Mouse (Mus musculus): ENCODE results near the gene Nup133.
"Not testable (repeated sequence)": the region's sequence is repeated elsewhere in the genome, so short reads cannot be mapped to it uniquely, and the experiment has no call there.

Gene Nup133

GRCm38 (mm10) chr8:123948942-123949685, at the start of gene Nup133:
Gene Nup133 (minus strand): TSS chr8:123949265.
- in situ Hi-C loops (cut with MboI, MseI) = no loop called here

- in situ Hi-C loops (cut with MboI, MseI) = no loop called here
These were observed 44.9 kb upstream of the Nup133 start for GRCm38 (mm10) chr8:123993997-123994396.

- in situ Hi-C loops (cut with MboI, MseI) = no loop called here
These were observed 44.5 kb upstream of the Nup133 start for GRCm38 (mm10) chr8:123993597-123993996.

- in situ Hi-C loops (cut with MboI, MseI) = no loop called here
These were observed 43.5 kb upstream of the Nup133 start for GRCm38 (mm10) chr8:123992587-123992986.

- in situ Hi-C loops (cut with MboI, MseI) = no loop called here
These were observed 41.4 kb upstream of the Nup133 start for GRCm38 (mm10) chr8:123990277-123991049.

- in situ Hi-C loops (cut with MboI, MseI) = no loop called here
These were observed 40.1 kb upstream of the Nup133 start for GRCm38 (mm10) chr8:123989128-123989527.

- in situ Hi-C loops (cut with MboI, MseI) = no loop called here
These were observed 39.6 kb upstream of the Nup133 start for GRCm38 (mm10) chr8:123988605-123989038.

- in situ Hi-C loops (cut with MboI, MseI) = no loop called here
These were observed 33.8 kb upstream of the Nup133 start, which contains the start of gene Abcb10 for GRCm38 (mm10) chr8:123982826-123983400. Gene Abcb10 (minus strand): TSS chr8:123983122.

GRCm38 (mm10) chr8:123982291-123982793, 33.3 kb upstream of the Nup133 start:
- in situ Hi-C loops (cut with MboI, MseI) = no loop called here

- in situ Hi-C loops (cut with MboI, MseI) = no loop called here
These were observed 32.6 kb upstream of the Nup133 start for GRCm38 (mm10) chr8:123981674-123982073.

- in situ Hi-C loops (cut with MboI, MseI) = no loop called here
These were observed 31.2 kb upstream of the Nup133 start for GRCm38 (mm10) chr8:123980239-123980638.

- in situ Hi-C loops (cut with MboI, MseI) = no loop called here
These were observed 29.9 kb upstream of the Nup133 start for GRCm38 (mm10) chr8:123978926-123979325.

- in situ Hi-C loops (cut with MboI, MseI) = no loop called here
These were observed 29.2 kb upstream of the Nup133 start for GRCm38 (mm10) chr8:123978166-123978838.

GRCm38 (mm10) chr8:123977499-123977898, 28.4 kb upstream of the Nup133 start:
- in situ Hi-C loops (cut with MboI, MseI) = no loop called here

GRCm38 (mm10) chr8:123973495-123973894, 24.4 kb upstream of the Nup133 start:
- in situ Hi-C loops (cut with MboI, MseI) = no loop called here

- in situ Hi-C loops (cut with MboI, MseI) = no loop called here
These were observed 17.8 kb upstream of the Nup133 start for GRCm38 (mm10) chr8:123966896-123967295.

- in situ Hi-C loops (cut with MboI, MseI) = no loop called here
These were observed 12.3 kb upstream of the Nup133 start for GRCm38 (mm10) chr8:123961371-123961770.

- in situ Hi-C loops (cut with MboI, MseI) = not testable (repeated sequence)
These were observed 11.5 kb upstream of the Nup133 start for GRCm38 (mm10) chr8:123960556-123960955.

GRCm38 (mm10) chr8:123960056-123960455, 11.0 kb upstream of the Nup133 start:
- in situ Hi-C loops (cut with MboI, MseI) = no loop called here

GRCm38 (mm10) chr8:123959473-123959872, 10.4 kb upstream of the Nup133 start:
- in situ Hi-C loops (cut with MboI, MseI) = no loop called here

GRCm38 (mm10) chr8:123958130-123958529, 9.1 kb upstream of the Nup133 start:
- in situ Hi-C loops (cut with MboI, MseI) = no loop called here

GRCm38 (mm10) chr8:123954246-123954645, 5.2 kb upstream of the Nup133 start:
- in situ Hi-C loops (cut with MboI, MseI) = no loop called here
